12 mouse cellular contexts compared by ENCODE assay signal in genomic region chr19:44535376-44535775, GRCm38 (mm10). TPM values are rescaled to one million over a fixed set of nuclear protein-coding genes. Genes with fewer than 3 reads are reported as not detected.
A peak's percentile ranks its signal among the peaks of the same experiment; 100 is the strongest.
DNase-seq lines count a peak whose midpoint lies in the region; ATAC-seq and TF ChIP-seq lines count a peak whose summit lies in the region.
"Had no signal": no experiment of that assay in that cellular context is flagged by ENCODE, and none has a peak within 500 bp of the region (broad histone marks: within the 10 kb centered on the region; RNA-seq: fewer than 3 reads in every experiment).

No protein-coding gene starts in this region.

- H3K27ac ChIP-seq in intestine, postnatal 0 days (ENCODE audit: low read depth, low read length): no peak overlapping the region
- no peak overlapping the region for H3K27ac ChIP-seq in intestine, embryonic 15.5 days
- no peak overlapping the region for H3K27ac ChIP-seq in midbrain, embryonic 10.5 days (replicated peaks)
- H3K27ac ChIP-seq in midbrain, embryonic 13.5 days: no peak overlapping the region
- H3K27ac ChIP-seq: embryonic facial prominence, embryonic 12.5 days; heart, embryonic 10.5 days had no signal

- no peak overlapping the region for H3K9ac ChIP-seq in intestine, postnatal 0 days (ENCODE audit: low read depth, low read length)
- no peak overlapping the region for H3K9ac ChIP-seq in intestine, embryonic 15.5 days
- no peak overlapping the region for H3K9ac ChIP-seq in midbrain, embryonic 13.5 days (replicated peaks)
- H3K9ac ChIP-seq: embryonic facial prominence, embryonic 12.5 days had no signal

- no peaks in the 10 kb centered on the region for H3K4me1 ChIP-seq in intestine, postnatal 0 days (replicated peaks; ENCODE audit: control insufficient read depth, insufficient read depth, low read length)
- H3K4me1 ChIP-seq in intestine, embryonic 15.5 days (replicated peaks): no peaks in the 10 kb centered on the region
- H3K4me1 ChIP-seq in midbrain, embryonic 10.5 days: no peaks in the 10 kb centered on the region
- no peaks in the 10 kb centered on the region for H3K4me1 ChIP-seq in midbrain, embryonic 13.5 days (replicated peaks)
- H3K4me1 ChIP-seq: embryonic facial prominence, embryonic 12.5 days; heart, embryonic 10.5 days had no signal

- peak; percentile 72 for TF ChIP-seq CTCF in intestine, postnatal 0 days (IDR thresholded peaks at IDR 0.05; ENCODE audit: low read depth)
- peak; percentile 61; the same call in 1 of the 2 replicates for TF ChIP-seq CTCF in brain, embryonic 14.5 days (IDR thresholded peaks at IDR 0.05; ENCODE audit: borderline replicate concordance, extremely low read depth, insufficient read depth, insufficient read length)

- H3K9me3 ChIP-seq in intestine, postnatal 0 days (ENCODE audit: control insufficient read depth): peaks cover 4% of the 10 kb centered on the region; the same call in 1 of the 2 replicates
- H3K9me3 ChIP-seq in intestine, embryonic 15.5 days: no peaks in the 10 kb centered on the region
- H3K9me3 ChIP-seq in midbrain, embryonic 10.5 days (replicated peaks): peaks cover 4% of the 10 kb centered on the region
- H3K9me3 ChIP-seq in midbrain, embryonic 13.5 days: peaks cover 6% of the 10 kb centered on the region
- H3K9me3 ChIP-seq: heart, embryonic 10.5 days had no signal

- DNase-seq in midbrain, embryonic 10.5 days (ENCODE audit: low spot score): peak; percentile 18
- DNase-seq in brain, embryonic 14.5 days (ENCODE audit: low read depth): peak; percentile 37
- DNase-seq in lung, postnatal 4 days: peak; percentile 12 to 29
- no peak for DNase-seq in thymus, postnatal 25 days

- WGBS in intestine, postnatal 0 days: 33% methylated on average over 3 of the region's 3 CpGs
- 26% methylated on average over 3 of the region's 3 CpGs for WGBS in intestine, embryonic 15.5 days
- 39% methylated on average over 3 of the region's 3 CpGs for WGBS in midbrain, embryonic 10.5 days
- WGBS in midbrain, embryonic 13.5 days: 33% methylated on average over 3 of the region's 3 CpGs

- H3K4me3 ChIP-seq in intestine, postnatal 0 days (ENCODE audit: low read depth, low read length): no peak overlapping the region
- no peak overlapping the region for H3K4me3 ChIP-seq in intestine, embryonic 15.5 days (replicated peaks)
- no peak overlapping the region for H3K4me3 ChIP-seq in midbrain, embryonic 10.5 days
- no peak overlapping the region for H3K4me3 ChIP-seq in midbrain, embryonic 13.5 days (replicated peaks)
- H3K4me3 ChIP-seq: embryonic facial prominence, embryonic 12.5 days; heart, embryonic 10.5 days had no signal

- ATAC-seq in intestine, postnatal 0 days: no peak
- ATAC-seq in intestine, embryonic 15.5 days: no peak
- no peak for ATAC-seq in midbrain, embryonic 13.5 days
- ATAC-seq: forebrain, embryonic 16.5 days; intestine, embryonic 16.5 days had no signal

- TF ChIP-seq POLR2A in brain, embryonic 14.5 days (IDR thresholded peaks at IDR 0.05; ENCODE audit: borderline replicate concordance, extremely low read depth, insufficient read depth, insufficient read length, poor library complexity, severe bottlenecking): no peak

- no peak overlapping the region for H3K4me2 ChIP-seq in intestine, postnatal 0 days (replicated peaks; ENCODE audit: low read depth)
- H3K4me2 ChIP-seq in intestine, embryonic 15.5 days (replicated peaks): no peak overlapping the region
- H3K4me2 ChIP-seq in midbrain, embryonic 13.5 days (replicated peaks): no peak overlapping the region
- H3K4me2 ChIP-seq: embryonic facial prominence, embryonic 12.5 days had no signal

- no peaks in the 10 kb centered on the region for H3K27me3 ChIP-seq in intestine, postnatal 0 days (replicated peaks; ENCODE audit: control insufficient read depth, insufficient read depth, low read length)
- no peaks in the 10 kb centered on the region; the same call in 1 of the 2 replicates for H3K27me3 ChIP-seq in intestine, embryonic 15.5 days (replicated peaks)
- peaks cover 71% of the 10 kb centered on the region for H3K27me3 ChIP-seq in midbrain, embryonic 10.5 days (ENCODE audit: low read depth, poor library complexity, severe bottlenecking)
- H3K27me3 ChIP-seq in midbrain, embryonic 13.5 days: peaks cover 53% of the 10 kb centered on the region

- no peaks in the 10 kb centered on the region for H3K36me3 ChIP-seq in intestine, postnatal 0 days (ENCODE audit: control insufficient read depth, insufficient read depth)
- H3K36me3 ChIP-seq in intestine, embryonic 15.5 days: no peaks in the 10 kb centered on the region
- no peaks in the 10 kb centered on the region for H3K36me3 ChIP-seq in midbrain, embryonic 10.5 days
- no peaks in the 10 kb centered on the region for H3K36me3 ChIP-seq in midbrain, embryonic 13.5 days
- H3K36me3 ChIP-seq: embryonic facial prominence, embryonic 12.5 days had no signal

RNA-seq across cellular contexts. Expression of gene Sec31b, which starts 10.3 kb away (rescaled TPM):
- 0.12 and 0.33 TPM in 2 replicates for polyA plus RNA-seq in intestine, postnatal 0 days (2015; fragmentation: Nextera tagmentation; extraction: Ambion mirVana)
- polyA plus RNA-seq in intestine, embryonic 15.5 days (2015; fragmentation: Nextera tagmentation; extraction: Ambion mirVana): 0.40 and 0.49 TPM in 2 replicates
- polyA plus RNA-seq in midbrain, embryonic 10.5 days (2016; fragmentation: Nextera tagmentation; extraction: Ambion mirVana): 0.58 and 0.91 TPM in 2 replicates
- polyA plus RNA-seq in midbrain, embryonic 13.5 days (2015; fragmentation: Nextera tagmentation; extraction: Ambion mirVana): 0.17 and 0.41 TPM in 2 replicates
- polyA plus RNA-seq in brain, embryonic 14.5 days (2012; rRNA removed): 0.42 and 0.72 TPM in 2 replicates

RNA-seq across cellular contexts. Expression of gene Gm20538, which starts 17.3 kb away (rescaled TPM):
- polyA plus RNA-seq in intestine, postnatal 0 days (2015; fragmentation: Nextera tagmentation; extraction: Ambion mirVana): not detected in 2 replicates
- polyA plus RNA-seq in intestine, embryonic 15.5 days (2015; fragmentation: Nextera tagmentation; extraction: Ambion mirVana): not detected in 2 replicates
- polyA plus RNA-seq in midbrain, embryonic 10.5 days (2016; fragmentation: Nextera tagmentation; extraction: Ambion mirVana): not detected in 2 replicates
- polyA plus RNA-seq in midbrain, embryonic 13.5 days (2015; fragmentation: Nextera tagmentation; extraction: Ambion mirVana): not detected in 2 replicates
- not detected in 2 replicates for polyA plus RNA-seq in brain, embryonic 14.5 days (2012; rRNA removed)
- polyA plus RNA-seq: embryonic facial prominence, embryonic 12.5 days; forebrain, embryonic 16.5 days; heart, embryonic 10.5 days; intestine, embryonic 16.5 days; neural tube, embryonic 14.5 days had no signal

RNA-seq across cellular contexts. Expression of gene Ndufb8, which starts 19.9 kb away (rescaled TPM):
- polyA plus RNA-seq in intestine, postnatal 0 days (2015; fragmentation: Nextera tagmentation; extraction: Ambion mirVana): 681 and 717 TPM in 2 replicates
- 562 and 659 TPM in 2 replicates for polyA plus RNA-seq in intestine, embryonic 15.5 days (2015; fragmentation: Nextera tagmentation; extraction: Ambion mirVana)
- 610 and 632 TPM in 2 replicates for polyA plus RNA-seq in midbrain, embryonic 10.5 days (2016; fragmentation: Nextera tagmentation; extraction: Ambion mirVana)
- polyA plus RNA-seq in midbrain, embryonic 13.5 days (2015; fragmentation: Nextera tagmentation; extraction: Ambion mirVana): 546 and 548 TPM in 2 replicates
- 434 and 563 TPM in 2 replicates for polyA plus RNA-seq in brain, embryonic 14.5 days (2012; rRNA removed)

RNA-seq across cellular contexts. Expression of gene Hif1an, which starts 27.3 kb away (rescaled TPM):
- polyA plus RNA-seq in intestine, postnatal 0 days (2015; fragmentation: Nextera tagmentation; extraction: Ambion mirVana): 15.6 and 17.7 TPM in 2 replicates
- polyA plus RNA-seq in intestine, embryonic 15.5 days (2015; fragmentation: Nextera tagmentation; extraction: Ambion mirVana): 25.4 and 26.3 TPM in 2 replicates
- polyA plus RNA-seq in midbrain, embryonic 10.5 days (2016; fragmentation: Nextera tagmentation; extraction: Ambion mirVana): 42.1 and 47.9 TPM in 2 replicates
- 32.6 and 33.7 TPM in 2 replicates for polyA plus RNA-seq in midbrain, embryonic 13.5 days (2015; fragmentation: Nextera tagmentation; extraction: Ambion mirVana)
- 29.5 TPM in 2 replicates for polyA plus RNA-seq in brain, embryonic 14.5 days (2012; rRNA removed)

RNA-seq across cellular contexts. Expression of gene Wnt8b, which starts 42.1 kb away (rescaled TPM):
- polyA plus RNA-seq in intestine, postnatal 0 days (2015; fragmentation: Nextera tagmentation; extraction: Ambion mirVana): not detected in 2 replicates
- polyA plus RNA-seq in intestine, embryonic 15.5 days (2015; fragmentation: Nextera tagmentation; extraction: Ambion mirVana): not detected in 2 replicates
- 21.2 and 27.7 TPM in 2 replicates for polyA plus RNA-seq in midbrain, embryonic 10.5 days (2016; fragmentation: Nextera tagmentation; extraction: Ambion mirVana)
- 8.0 and 11.8 TPM in 2 replicates for polyA plus RNA-seq in midbrain, embryonic 13.5 days (2015; fragmentation: Nextera tagmentation; extraction: Ambion mirVana)
- 3.6 and 3.7 TPM in 2 replicates for polyA plus RNA-seq in brain, embryonic 14.5 days (2012; rRNA removed)
- polyA plus RNA-seq: heart, embryonic 10.5 days; intestine, embryonic 16.5 days had no signal
